Mouse (Mus musculus): ENCODE measurements around the gene Cdh3. TPM values are rescaled to one million over a fixed set of nuclear protein-coding genes. Genes with fewer than 3 reads are reported as not detected.

Gene Cdh3
- polyA plus RNA-seq, 1 experiment from 2014 or later: 4.7 TPM

GRCm38 (mm10) chr8:106507761-106508331 lies 2.8 kb upstream of the Cdh3 start:
- Histone ChIP-seq H3K9ac (ENCODE audit: low read depth, low read length) (peak overlapping the region; percentile 39), H3K4me3 (ENCODE audit: low read length) (peak overlapping the region; percentile 33), H3K27me3 (replicated peaks; ENCODE audit: control insufficient read depth, insufficient read depth, low read length) (peaks cover 21% of the 10 kb centered on the region), H3K36me3 (ENCODE audit: control insufficient read depth, insufficient read depth, low read length) (no peaks in the 10 kb centered on the region), H3K4me1 (ENCODE audit: control insufficient read depth, insufficient read depth, low read depth, low read length) (peaks cover 29% of the 10 kb centered on the region), H3K27ac (ENCODE audit: low read depth, low read length) (peak overlapping the region; percentile 71), H3K4me2 (ENCODE audit: low read length) (peak overlapping the region; percentile 80), H3K9me3 (ENCODE audit: control insufficient read depth, low read length) (no peaks in the 10 kb centered on the region)
- WGBS: 3% methylated on average over 30 of the region's 30 CpGs
- ATAC-seq: peak; percentile 80

- Histone ChIP-seq H3K9ac (ENCODE audit: low read depth, low read length) (no peak overlapping the region), H3K36me3 (ENCODE audit: control insufficient read depth, insufficient read depth, low read length) (no peaks in the 10 kb centered on the region), H3K9me3 (ENCODE audit: control insufficient read depth, low read length) (no peaks in the 10 kb centered on the region), H3K27me3 (replicated peaks; ENCODE audit: control insufficient read depth, insufficient read depth, low read length) (peaks cover 21% of the 10 kb centered on the region), H3K4me1 (ENCODE audit: control insufficient read depth, insufficient read depth, low read depth, low read length) (peaks cover 29% of the 10 kb centered on the region), H3K4me3 (ENCODE audit: low read length) (no peak overlapping the region; the same call in 1 of the 2 replicates), H3K4me2 (ENCODE audit: low read length) (peak overlapping the region; percentile 80), H3K27ac (ENCODE audit: low read depth, low read length) (no peak overlapping the region)
- no peak; the same call in 1 of the 2 replicates for ATAC-seq
- WGBS: 28% methylated on average over 3 of the region's 3 CpGs
Observed at GRCm38 (mm10) chr8:106508456-106508855, 2.2 kb upstream of the Cdh3 start.

GRCm38 (mm10) chr8:106509079-106509780 lies 1.5 kb upstream of the Cdh3 start:
- Histone ChIP-seq H3K27me3 (replicated peaks; ENCODE audit: control insufficient read depth, insufficient read depth, low read length) (peaks cover 21% of the 10 kb centered on the region), H3K36me3 (ENCODE audit: control insufficient read depth, insufficient read depth, low read length) (no peaks in the 10 kb centered on the region), H3K9me3 (ENCODE audit: control insufficient read depth, low read length) (no peaks in the 10 kb centered on the region), H3K9ac (ENCODE audit: low read depth, low read length) (no peak overlapping the region), H3K27ac (ENCODE audit: low read depth, low read length) (no peak overlapping the region), H3K4me3 (ENCODE audit: low read length) (no peak overlapping the region), H3K4me1 (ENCODE audit: control insufficient read depth, insufficient read depth, low read depth, low read length) (peaks cover 29% of the 10 kb centered on the region), H3K4me2 (ENCODE audit: low read length) (no peak overlapping the region)
- ATAC-seq: no peak
- 47% methylated on average over 8 of the region's 8 CpGs for WGBS

GRCm38 (mm10) chr8:106511065-106511501 lies 392 bp downstream of the Cdh3 start:
- Histone ChIP-seq H3K36me3 (ENCODE audit: control insufficient read depth, insufficient read depth, low read length) (no peaks in the 10 kb centered on the region), H3K9me3 (ENCODE audit: control insufficient read depth, low read length) (no peaks in the 10 kb centered on the region), H3K4me3 (ENCODE audit: low read length) (peak overlapping the region; percentile 43), H3K27me3 (replicated peaks; ENCODE audit: control insufficient read depth, insufficient read depth, low read length) (peaks cover 21% of the 10 kb centered on the region), H3K4me2 (ENCODE audit: low read length) (peak overlapping the region; percentile 69), H3K27ac (ENCODE audit: low read depth, low read length) (peak overlapping the region; percentile 23; the same call in 1 of the 2 replicates), H3K4me1 (ENCODE audit: control insufficient read depth, insufficient read depth, low read depth, low read length) (peaks cover 29% of the 10 kb centered on the region), H3K9ac (ENCODE audit: low read depth, low read length) (peak overlapping the region; percentile 47)
- 0% methylated on average over 22 of the region's 22 CpGs for WGBS
- ATAC-seq: 0 out of 2 replicates have a peak, but pooled peaks have one; percentile 12

- no peak for ATAC-seq
- WGBS: under 1% methylated on average over 21 of the region's 30 CpGs
- H3K9ac ChIP-seq (ENCODE audit: low read depth, low read length): peak overlapping the region; percentile 47
- H3K36me3 ChIP-seq (ENCODE audit: control insufficient read depth, insufficient read depth, low read length): no peaks in the 10 kb centered on the region
- H3K27me3 ChIP-seq (replicated peaks; ENCODE audit: control insufficient read depth, insufficient read depth, low read length): peaks cover 18% of the 10 kb centered on the region
- H3K4me3 ChIP-seq (ENCODE audit: low read length): peak overlapping the region; percentile 43
- H3K9me3 ChIP-seq (ENCODE audit: control insufficient read depth, low read length): no peaks in the 10 kb centered on the region
- no peak overlapping the region for H3K27ac ChIP-seq (ENCODE audit: low read depth, low read length)
- H3K4me2 ChIP-seq (ENCODE audit: low read length): peak overlapping the region; percentile 69
- H3K4me1 ChIP-seq (ENCODE audit: control insufficient read depth, insufficient read depth, low read depth, low read length): peaks cover 29% of the 10 kb centered on the region
Observed at GRCm38 (mm10) chr8:106511531-106512041, 895 bp downstream of the Cdh3 start.

GRCm38 (mm10) chr8:106512475-106513150 lies 1.9 kb downstream of the Cdh3 start:
- peaks cover 27% of the 10 kb centered on the region for H3K4me1 ChIP-seq (ENCODE audit: control insufficient read depth, insufficient read depth, low read depth, low read length)
- no peaks in the 10 kb centered on the region for H3K36me3 ChIP-seq (ENCODE audit: control insufficient read depth, insufficient read depth, low read length)
- no peak for ATAC-seq
- H3K27me3 ChIP-seq (replicated peaks; ENCODE audit: control insufficient read depth, insufficient read depth, low read length): peaks cover 18% of the 10 kb centered on the region
- no peak overlapping the region; the same call in 1 of the 2 replicates for H3K4me3 ChIP-seq (ENCODE audit: low read length)
- no peaks in the 10 kb centered on the region for H3K9me3 ChIP-seq (ENCODE audit: control insufficient read depth, low read length)
- 61% methylated on average over 7 of the region's 7 CpGs for WGBS
- H3K4me2 ChIP-seq (ENCODE audit: low read length): no peak overlapping the region; the same call in 1 of the 2 replicates
- no peak overlapping the region for H3K9ac ChIP-seq (ENCODE audit: low read depth, low read length)
- no peak overlapping the region for H3K27ac ChIP-seq (ENCODE audit: low read depth, low read length)

- WGBS: 39% methylated on average over 1 of the region's 1 CpGs
- Histone ChIP-seq H3K9ac (ENCODE audit: low read depth, low read length) (no peak overlapping the region), H3K27me3 (replicated peaks; ENCODE audit: control insufficient read depth, insufficient read depth, low read length) (peaks cover 8% of the 10 kb centered on the region), H3K9me3 (ENCODE audit: control insufficient read depth, low read length) (no peaks in the 10 kb centered on the region), H3K4me1 (ENCODE audit: control insufficient read depth, insufficient read depth, low read depth, low read length) (peaks cover 8% of the 10 kb centered on the region), H3K4me2 (ENCODE audit: low read length) (no peak overlapping the region), H3K27ac (ENCODE audit: low read depth, low read length) (no peak overlapping the region), H3K4me3 (ENCODE audit: low read length) (no peak overlapping the region), H3K36me3 (ENCODE audit: control insufficient read depth, insufficient read depth, low read length) (no peaks in the 10 kb centered on the region)
- ATAC-seq: no peak
Observed at GRCm38 (mm10) chr8:106515946-106516479, 5.3 kb downstream of the Cdh3 start.

GRCm38 (mm10) chr8:106516581-106516980 lies 5.9 kb downstream of the Cdh3 start:
- H3K27me3 ChIP-seq (replicated peaks; ENCODE audit: control insufficient read depth, insufficient read depth, low read length): peaks cover 3% of the 10 kb centered on the region; the same call in 1 of the 2 replicates
- no peak overlapping the region for H3K27ac ChIP-seq (ENCODE audit: low read depth, low read length)
- H3K9me3 ChIP-seq (ENCODE audit: control insufficient read depth, low read length): no peaks in the 10 kb centered on the region
- 87% methylated on average over 2 of the region's 2 CpGs for WGBS
- H3K4me2 ChIP-seq (ENCODE audit: low read length): no peak overlapping the region
- ATAC-seq: no peak
- H3K9ac ChIP-seq (ENCODE audit: low read depth, low read length): no peak overlapping the region
- peaks cover 2% of the 10 kb centered on the region; the same call in 1 of the 2 replicates for H3K4me1 ChIP-seq (ENCODE audit: control insufficient read depth, insufficient read depth, low read depth, low read length)
- H3K4me3 ChIP-seq (ENCODE audit: low read length): no peak overlapping the region
- no peaks in the 10 kb centered on the region for H3K36me3 ChIP-seq (ENCODE audit: control insufficient read depth, insufficient read depth, low read length)
